Mouse (Mus musculus): ENCODE measurements at regions not wholly inside any gene's neighbourhood (a gene's known extent, or its start where the extent isn't known, plus 50 kb on each side); places are given as distances from the start of the nearest gene placed in this dataset.

GRCm38 (mm10) chr9:62622106-62622505 is 55.5 kb upstream of the Itga11 start:
- no peak for TF ChIP-seq POLR2A (IDR thresholded peaks at IDR 0.05; ENCODE audit: borderline replicate concordance, extremely low read depth, insufficient read depth, insufficient read length, poor library complexity, severe bottlenecking)
- peak; percentile 49; the same call in 1 of the 2 replicates for TF ChIP-seq CTCF (IDR thresholded peaks at IDR 0.05; ENCODE audit: borderline replicate concordance, extremely low read depth, insufficient read depth, insufficient read length)
- DNase-seq (ENCODE audit: low read depth): no peak

- DNase-seq (ENCODE audit: low read depth): no peak
- TF ChIP-seq CTCF (IDR thresholded peaks at IDR 0.05; ENCODE audit: borderline replicate concordance, extremely low read depth, insufficient read depth, insufficient read length) (no peak), POLR2A (IDR thresholded peaks at IDR 0.05; ENCODE audit: borderline replicate concordance, extremely low read depth, insufficient read depth, insufficient read length, poor library complexity, severe bottlenecking) (no peak)
Observed at GRCm38 (mm10) chr9:62624562-62625044, 53.0 kb upstream of the Itga11 start.

GRCm38 (mm10) chr9:62627071-62628000 is 50.3 kb upstream of the Itga11 start:
- no peak for TF ChIP-seq CTCF (IDR thresholded peaks at IDR 0.05; ENCODE audit: borderline replicate concordance, extremely low read depth, insufficient read depth, insufficient read length)
- TF ChIP-seq POLR2A (IDR thresholded peaks at IDR 0.05; ENCODE audit: borderline replicate concordance, extremely low read depth, insufficient read depth, insufficient read length, poor library complexity, severe bottlenecking): no peak
- no peak for DNase-seq (ENCODE audit: low read depth)

All from brain, embryonic 14.5 days (tissue).